Mouse (Mus musculus) brain, embryonic 14.5 days (tissue): ENCODE results near the gene Ube2cbp.

Experiments
- CTCF ChIP-seq: fragments of 200-500 bp; IDR thresholded peaks from 2 replicates; pipeline ENCODE4 v1.5.1; 2012; ENCODE audit warnings: inconsistent platforms, mild to moderate bottlenecking, moderate library complexity, borderline replicate concordance; ENCODE audit not compliant: insufficient read depth, insufficient read length; ENCODE audit errors: extremely low read depth
- POLR2A ChIP-seq: fragments of 200-500 bp; IDR thresholded peaks from 2 replicates; pipeline ENCODE4 v1.6.1; 2012; ENCODE audit warnings: mild to moderate bottlenecking, inconsistent platforms, borderline replicate concordance; ENCODE audit not compliant: poor library complexity, insufficient read depth, insufficient read length, severe bottlenecking; ENCODE audit errors: extremely low read depth

GRCm38 (mm10) chr9:86281147-86281467 lies 183.6 kb downstream of the Ube2cbp start:
- TF ChIP-seq POLR2A (no peak), CTCF (no peak)
